Mouse (Mus musculus): ENCODE results near the gene Pfpl.

DNA sequence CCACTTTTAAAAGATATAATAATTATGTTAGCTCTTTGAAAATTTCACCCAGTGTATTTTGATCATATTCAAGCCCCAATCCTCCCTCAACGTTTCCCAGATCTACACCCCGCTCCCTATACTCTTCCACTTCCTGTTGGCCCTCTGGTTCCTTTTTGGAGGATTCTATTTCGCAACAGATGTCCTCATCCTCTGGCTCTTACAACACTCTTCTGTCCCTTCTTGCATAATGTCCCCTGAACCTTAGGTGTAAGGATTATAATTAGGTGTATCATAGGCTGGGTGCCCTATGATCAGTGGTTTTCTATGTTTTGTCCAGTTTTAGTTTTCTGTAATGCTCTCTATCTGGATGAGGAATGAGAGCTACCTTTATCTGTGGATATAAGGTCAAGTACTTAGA is 17.3 kb downstream of the Pfpl start:
- TF ChIP-seq CTCF (IDR thresholded peaks at IDR 0.05; ENCODE audit: borderline replicate concordance, control insufficient read depth, extremely low read depth, insufficient read depth, low read length, poor library complexity) (no peak), POLR2A (IDR thresholded peaks at IDR 0.05; ENCODE audit: control insufficient read depth, extremely low read depth, insufficient read depth, low read length, poor library complexity) (no peak)

All from thymus, adult 2 months (tissue).